Mouse (Mus musculus) olfactory bulb, adult 2 months (tissue): ENCODE data around the gene Aldh6a1. TPM values are rescaled to one million over a fixed set of nuclear protein-coding genes. Genes with fewer than 3 reads are reported as not detected.
A peak's percentile ranks its signal among the peaks of the same experiment; 100 is the strongest.

Experiments
- H3K27ac ChIP-seq: fragments of 200-500 bp; 2 replicates; pipeline ENCODE4 v1.5.1; 2012; ENCODE audit warnings: low read depth, low read length; ENCODE audit not compliant: insufficient read depth
- H3K4me1 ChIP-seq: fragments of 200-500 bp; 2 replicates; pipeline ENCODE4 v1.6.1; 2012; ENCODE audit warnings: low read length; ENCODE audit not compliant: control insufficient read depth, insufficient read depth
- H3K4me3 ChIP-seq: fragments of 200-500 bp; 2 replicates; pipeline ENCODE4 v1.5.1; 2012; ENCODE audit warnings: mild to moderate bottlenecking, low read depth, low read length, moderate library complexity; ENCODE audit not compliant: insufficient read depth
- CTCF ChIP-seq: fragments of 200-500 bp; IDR thresholded peaks from 2 replicates; pipeline ENCODE4 v1.5.1; 2012; ENCODE audit warnings: low read depth, mild to moderate bottlenecking, low read length, moderate library complexity; ENCODE audit not compliant: insufficient read depth
- POLR2A ChIP-seq: fragments of 200-500 bp; IDR thresholded peaks from 2 replicates; pipeline ENCODE4 v1.6.1; 2012; ENCODE audit warnings: mild to moderate bottlenecking, low read depth, low read length, moderate library complexity; ENCODE audit not compliant: insufficient read depth
- WGBS: fragments of 180-500 bp; shearing (Covaris S2); methylation state at CpG from one replicate; pipeline ENCODE4 v1.1.7; 2018; 5-methylcytosine and 5-hydroxymethylcytosine counted together
- polyA plus RNA-seq: library from polyadenylated mRNA; stranded (reverse); fragments of >200 nt; gene quantifications from 2 replicates; pipeline ENCODE4 v1.2.4, GENCODE M21; 2012; ENCODE audit warnings: low replicate concordance; ENCODE audit not compliant: missing spikeins, insufficient read depth, insufficient read length

Gene Aldh6a1
- polyA plus RNA-seq, result not detected in 2 replicates

DNA sequence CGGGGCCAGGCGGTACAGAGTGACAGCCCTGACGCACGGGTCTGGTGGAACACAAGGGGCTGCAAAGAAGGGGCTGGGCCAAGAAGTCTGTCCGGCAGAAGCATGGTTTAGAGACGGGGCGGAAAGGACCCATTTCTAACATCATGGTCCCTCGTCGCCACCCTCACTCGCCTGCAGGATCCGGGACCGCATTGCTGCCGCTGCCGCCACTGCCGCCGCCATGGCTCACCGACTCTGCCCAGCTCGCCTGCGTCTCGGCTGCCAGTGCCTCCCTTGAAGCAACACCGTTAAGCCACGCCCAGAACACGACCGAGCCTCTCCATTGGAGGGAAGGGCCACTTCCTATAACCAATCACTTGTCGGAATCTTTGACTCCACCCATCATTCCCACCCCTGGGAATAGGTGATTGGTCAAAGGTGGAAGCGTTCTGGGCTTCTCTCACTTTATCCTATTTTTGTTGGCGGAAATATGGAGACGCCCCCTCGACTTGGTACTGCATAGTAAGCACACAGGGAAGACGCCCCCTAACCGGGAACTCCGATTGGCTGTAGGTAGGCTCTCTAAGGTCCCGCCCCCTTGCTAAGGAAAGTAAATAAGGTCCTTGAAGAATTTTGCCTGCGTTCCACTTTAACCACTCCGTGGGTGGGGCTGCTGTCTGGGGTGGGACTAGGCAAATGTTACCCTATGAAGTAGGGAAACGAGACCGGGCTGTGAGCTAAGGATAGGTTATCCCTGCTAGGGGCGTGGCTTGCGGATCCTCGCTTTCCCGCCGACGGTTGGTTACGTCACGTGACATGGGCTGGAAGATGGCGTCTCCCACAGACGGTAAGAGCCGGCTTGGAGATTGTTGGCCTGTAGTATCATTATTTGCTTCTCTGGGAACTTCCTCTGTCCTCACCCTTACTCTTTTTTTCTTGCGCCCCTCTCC, at the start of gene Aldh6a1, which contains the start of gene Lin52:
Gene Aldh6a1, minus strand, starts transcription at position 287 of the 929 bp plus-strand sequence.
Gene Lin52, plus strand, starts transcription at position 705 of the 929 bp plus-strand sequence.
- under 1% methylated on average over 49 of the region's 49 CpGs for WGBS
- Histone ChIP-seq H3K4me1 (0 out of 2 replicates have a peak, but pooled peaks cover 8% of the 10 kb centered on the region), H3K4me3 (peak within 1 kb of the TSS; percentile 84), H3K27ac (peak within 1 kb of the TSS; percentile 65)
- TF ChIP-seq POLR2A, result peak; percentile 79
- no peak for TF ChIP-seq CTCF

DNA sequence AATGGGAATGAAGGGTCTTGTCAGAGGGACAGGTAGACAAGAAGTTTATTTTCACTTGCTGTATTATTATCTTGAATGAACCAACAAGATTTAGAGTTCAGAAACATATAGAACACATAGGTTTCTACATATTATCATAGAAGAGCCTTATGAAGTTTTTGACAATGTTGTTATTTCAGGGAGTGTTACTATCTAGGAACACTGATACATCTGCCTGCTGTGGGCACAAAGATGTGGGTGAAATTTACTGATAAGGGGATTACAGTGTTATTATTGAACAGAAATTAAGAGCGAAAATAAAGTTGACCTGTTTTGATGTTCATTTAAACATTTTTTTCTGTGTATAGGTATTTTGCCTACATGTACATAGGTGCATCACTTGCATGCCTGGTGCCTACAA, 46.0 kb upstream of the Aldh6a1 start:
- no peak for TF ChIP-seq CTCF
- TF ChIP-seq POLR2A, result no peak
- WGBS, result 96% methylated on average over 1 of the region's 1 CpGs
- Histone ChIP-seq H3K4me3 (no peak overlapping the region), H3K27ac (no peak overlapping the region), H3K4me1 (no peaks in the 10 kb centered on the region)

DNA sequence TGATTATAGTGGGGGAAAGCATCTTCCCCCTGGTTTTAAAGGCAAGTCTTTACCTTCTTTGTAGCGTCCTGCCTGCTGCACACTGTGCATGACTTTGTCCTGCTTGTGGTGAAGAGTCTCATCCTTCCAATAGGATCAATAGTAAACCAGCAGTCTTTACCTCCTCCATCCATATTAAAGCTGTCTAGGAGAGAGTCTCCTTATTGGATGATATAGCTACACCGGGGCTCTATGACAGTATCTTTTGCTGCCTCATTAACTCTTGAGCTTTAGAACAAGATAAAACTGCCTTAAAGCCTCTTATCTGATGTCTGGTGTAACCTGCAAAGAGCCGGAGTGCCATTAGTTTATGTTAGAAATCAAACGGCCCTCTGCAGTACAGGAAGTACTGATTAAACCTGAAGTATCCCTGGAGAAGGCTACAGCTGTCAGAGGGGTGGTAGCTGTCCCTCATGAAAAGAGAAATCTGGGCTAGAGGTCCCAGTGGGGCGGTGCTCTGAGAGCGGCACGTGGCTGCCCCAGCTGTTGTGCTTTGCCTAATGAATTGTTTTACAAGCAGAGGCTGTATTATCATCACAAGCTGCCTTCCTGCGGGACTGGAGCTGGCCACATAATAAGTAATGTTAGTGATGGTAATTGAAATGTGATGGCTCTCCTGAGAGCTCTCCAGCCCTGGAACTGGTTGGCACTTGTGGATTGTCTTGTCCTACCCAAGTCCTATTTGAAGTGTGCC, 36.7 kb upstream of the Aldh6a1 start:
- Histone ChIP-seq H3K4me1 (no peaks in the 10 kb centered on the region), H3K4me3 (no peak overlapping the region), H3K27ac (no peak overlapping the region)
- 27% methylated on average over 8 of the region's 8 CpGs for WGBS
- TF ChIP-seq CTCF (no peak), POLR2A (no peak)

DNA sequence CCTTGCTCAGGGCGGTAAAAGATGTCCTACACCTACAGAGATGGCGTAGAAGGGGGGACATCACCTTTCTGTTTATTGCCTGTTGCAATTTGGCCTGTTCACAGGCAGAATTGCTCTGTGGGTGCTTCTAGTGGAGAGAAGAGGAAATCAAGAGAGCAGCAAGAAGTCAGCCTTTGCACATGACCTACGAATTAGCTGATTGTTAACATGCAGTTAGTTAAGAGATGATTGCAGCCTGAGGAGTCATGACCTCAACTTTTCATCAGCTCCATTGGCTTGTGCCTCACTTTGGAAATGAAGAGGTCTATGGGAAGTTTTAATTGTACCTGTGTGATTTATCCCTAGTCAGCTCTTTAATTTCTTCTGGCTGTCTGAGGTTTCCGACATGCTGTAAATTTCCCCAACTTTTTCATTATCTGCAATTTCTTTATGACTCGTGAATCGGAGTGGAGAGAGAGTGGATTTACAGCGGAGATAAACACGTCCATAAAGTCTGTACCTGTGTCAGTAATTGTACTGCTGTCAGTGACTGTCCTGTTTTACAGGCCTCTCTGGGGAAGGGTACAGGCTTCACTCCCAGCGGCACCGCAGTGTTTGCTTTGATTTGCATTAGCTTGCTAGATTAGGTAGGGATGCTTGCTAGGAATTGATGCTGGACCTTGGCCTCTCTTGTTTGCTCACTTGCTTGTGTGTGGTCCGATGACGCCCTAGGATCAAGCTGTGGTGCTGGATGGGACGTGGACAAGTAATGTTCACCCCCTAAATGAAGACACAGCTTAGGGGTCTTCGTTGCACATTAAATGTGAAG, 32.2 kb upstream of the Aldh6a1 start:
- Histone ChIP-seq H3K4me3 (no peak overlapping the region), H3K27ac (no peak overlapping the region), H3K4me1 (no peaks in the 10 kb centered on the region)
- no peak for TF ChIP-seq POLR2A
- no peak for TF ChIP-seq CTCF
- whole genome bisulfite sequencing, result 95% methylated on average over 14 of the region's 14 CpGs

DNA sequence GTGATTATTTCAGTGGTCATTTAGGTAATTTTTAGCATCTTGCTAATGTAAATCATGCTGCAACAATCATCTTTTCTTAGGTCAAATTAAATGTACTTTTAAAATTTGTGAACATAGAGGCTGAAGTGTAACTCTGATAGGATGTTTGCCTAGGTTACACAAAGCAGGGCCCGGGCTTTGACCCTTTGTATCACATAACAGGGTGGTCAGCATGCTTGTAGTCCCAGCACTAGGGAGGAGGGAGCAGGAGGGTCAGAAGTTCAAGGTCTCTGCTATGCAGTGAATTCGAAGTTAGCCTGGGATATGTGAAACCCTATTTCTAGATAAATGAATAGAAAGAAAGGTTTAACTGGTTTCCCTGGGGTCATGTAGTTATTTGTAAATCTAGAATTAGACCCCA, 30.4 kb upstream of the Aldh6a1 start:
- no peak for TF ChIP-seq POLR2A
- no peak for TF ChIP-seq CTCF
- no peaks in the 10 kb centered on the region for H3K4me1 ChIP-seq
- H3K27ac ChIP-seq, result no peak overlapping the region
- no peak overlapping the region for H3K4me3 ChIP-seq
- WGBS, result 74% methylated on average over 2 of the region's 2 CpGs

DNA sequence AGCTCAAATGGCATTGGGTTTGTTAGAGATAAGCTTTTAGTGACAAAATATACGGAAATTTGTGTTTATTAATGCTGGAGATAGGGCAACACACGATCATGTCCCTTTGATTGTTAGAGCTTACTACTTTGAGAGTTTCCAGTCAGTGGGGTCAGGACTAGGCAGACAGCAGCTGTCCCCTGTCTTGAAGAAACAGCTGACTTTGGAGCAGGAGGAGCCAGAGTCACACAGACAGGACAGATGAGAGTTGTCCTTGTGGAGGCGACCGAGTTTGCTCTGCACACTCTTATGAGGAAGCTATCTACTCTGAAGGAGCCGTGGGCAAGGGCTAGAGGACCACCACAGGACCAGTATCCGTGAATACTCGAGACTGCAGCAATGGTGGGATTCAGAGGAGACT, 28.1 kb upstream of the Aldh6a1 start:
- H3K4me1 ChIP-seq, result no peaks in the 10 kb centered on the region
- H3K4me3 ChIP-seq, result no peak overlapping the region
- 94% methylated on average over 7 of the region's 7 CpGs for WGBS
- TF ChIP-seq POLR2A (no peak), CTCF (no peak)
- H3K27ac ChIP-seq, result no peak overlapping the region

DNA sequence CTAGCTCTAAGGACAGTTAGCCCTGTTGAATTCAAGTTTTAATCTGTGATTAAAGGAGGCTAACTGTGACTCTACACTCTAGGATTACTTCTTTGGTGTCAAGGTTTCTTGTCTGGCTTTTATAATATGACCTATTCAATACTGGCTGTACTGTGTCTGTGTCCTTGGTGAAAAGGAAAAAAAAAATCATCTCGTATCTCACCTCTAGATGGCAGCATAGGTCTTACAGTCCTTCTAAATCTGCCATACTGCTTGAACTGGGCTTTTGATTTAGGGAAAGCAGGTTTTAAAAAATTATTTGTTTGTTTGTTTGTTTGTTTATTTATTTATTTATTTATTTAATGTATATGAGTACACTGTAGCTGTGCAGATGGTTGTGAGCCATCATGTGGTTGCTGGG, 17.9 kb upstream of the Aldh6a1 start:
- 0% methylated on average over 1 of the region's 1 CpGs for WGBS
- H3K27ac ChIP-seq, result no peak overlapping the region
- TF ChIP-seq POLR2A (no peak), CTCF (no peak)
- H3K4me3 ChIP-seq, result no peak overlapping the region
- H3K4me1 ChIP-seq, result no peaks in the 10 kb centered on the region

DNA sequence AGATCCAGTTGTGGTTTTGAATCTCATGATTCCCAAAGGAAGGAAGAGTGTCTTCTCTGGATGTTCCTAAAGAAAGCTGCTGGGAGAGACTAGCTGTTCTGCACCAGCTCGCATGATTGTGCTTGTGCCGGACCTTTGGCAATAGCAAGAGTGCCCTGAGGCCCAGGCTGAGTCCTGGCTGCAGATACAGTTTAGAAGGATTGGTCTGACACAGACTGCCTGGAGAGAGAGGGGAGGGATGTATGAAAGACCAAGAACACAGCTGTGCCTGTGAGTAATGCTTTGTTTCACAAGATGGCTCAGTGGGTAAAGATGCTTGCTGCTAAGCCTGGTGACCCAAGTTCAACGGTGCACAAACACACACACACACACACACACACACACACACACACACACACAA, 12.1 kb upstream of the Aldh6a1 start:
- WGBS, result 40% methylated on average over 3 of the region's 3 CpGs
- no peak overlapping the region for H3K4me3 ChIP-seq
- H3K27ac ChIP-seq, result no peak overlapping the region
- TF ChIP-seq POLR2A, result no peak
- TF ChIP-seq CTCF, result no peak
- H3K4me1 ChIP-seq, result no peaks in the 10 kb centered on the region; the same call in 1 of the 2 replicates

DNA sequence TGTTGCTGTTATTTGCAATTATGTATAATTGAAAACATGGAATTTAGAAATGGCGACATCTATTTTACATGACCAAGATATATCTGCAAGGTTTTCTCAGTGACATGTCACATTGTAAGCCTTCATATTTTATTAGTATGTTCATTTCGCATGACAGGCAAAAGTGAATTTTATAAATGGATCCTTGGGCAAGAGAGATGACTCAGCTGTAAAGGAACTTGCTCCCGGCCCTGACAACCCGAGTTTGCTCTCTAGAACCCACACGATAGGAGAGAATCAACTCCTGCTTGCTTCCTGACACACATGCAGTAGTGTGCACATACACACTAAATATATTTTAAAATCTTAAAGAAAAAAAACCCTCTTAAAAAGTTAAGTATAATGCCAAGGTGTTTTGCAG, 10.6 kb upstream of the Aldh6a1 start:
- WGBS, result 84% methylated on average over 5 of the region's 5 CpGs
- TF ChIP-seq POLR2A, result no peak
- no peak for TF ChIP-seq CTCF
- H3K4me1 ChIP-seq, result no peaks in the 10 kb centered on the region; the same call in 1 of the 2 replicates
- no peak overlapping the region for H3K27ac ChIP-seq
- no peak overlapping the region for H3K4me3 ChIP-seq
